Mouse (Mus musculus) forebrain, embryonic 14.5 days (tissue): Measurements from ENCODE around the gene Dpf3. TPM values are rescaled to one million over a fixed set of nuclear protein-coding genes. Genes with fewer than 3 reads are reported as not detected.

Experiments
- ATAC-seq: fragments of 200-750 bp; cut with Nextera tagmentation; 2 replicates; pipeline ENCODE4 v1.8.0; 2017; ENCODE audit warnings: mild to moderate bottlenecking, moderate library complexity
- DNase-seq: peaks from one replicate; pipeline ENCODE4 v3.0.0-alpha.2; 2015; ENCODE audit warnings: low spot score
- H3K27ac ChIP-seq: fragments of 300-500 bp; sonication (generic); 2 replicates; pipeline ENCODE4 v1.5.1; 2014; ENCODE audit warnings: low read depth, mild to moderate bottlenecking, control low read depth, low read length, moderate library complexity
- H3K27me3 ChIP-seq: fragments of 300-500 bp; sonication (generic); replicated peaks from 2 replicates; pipeline ENCODE4 v1.6.1; 2014; ENCODE audit warnings: low read length, control low read depth, mixed read lengths; ENCODE audit not compliant: control insufficient read depth, insufficient read depth
- H3K36me3 ChIP-seq: fragments of 300-500 bp; sonication (generic); 2 replicates; pipeline ENCODE4 v1.6.1; 2014; ENCODE audit warnings: low read length, control low read depth; ENCODE audit not compliant: control insufficient read depth, insufficient read depth
- H3K4me1 ChIP-seq: fragments of 300-500 bp; sonication (generic); 2 replicates; pipeline ENCODE4 v1.6.1; 2014; ENCODE audit warnings: antibody characterized with exemption, low read length, control low read depth; ENCODE audit not compliant: control insufficient read depth, insufficient read depth
- H3K4me2 ChIP-seq: fragments of 300-500 bp; sonication (generic); 2 replicates; pipeline ENCODE4 v1.6.1; 2014; ENCODE audit warnings: mild to moderate bottlenecking, control low read depth, low read length
- H3K4me3 ChIP-seq: fragments of 300-500 bp; sonication (generic); 2 replicates; pipeline ENCODE4 v1.5.1; 2014; ENCODE audit warnings: low read depth, low read length, control low read depth
- H3K9ac ChIP-seq: fragments of 300-500 bp; sonication (generic); 2 replicates; pipeline ENCODE4 v1.6.1; 2014; ENCODE audit warnings: mild to moderate bottlenecking, low read length, control low read depth, moderate library complexity
- H3K9me3 ChIP-seq: fragments of 300-500 bp; sonication (generic); replicated peaks from 2 replicates; pipeline ENCODE4 v1.6.1; 2016; ENCODE audit warnings: low read length, control low read depth, mixed read lengths; ENCODE audit not compliant: control insufficient read depth
- WGBS: fragments of 180-500 bp; shearing (Covaris S2); extraction: QIAGEN DNeasy Blood & Tissue Kit; methylation state at CpG from one replicate; pipeline ENCODE4 v1.1.7; 2014; 5-methylcytosine and 5-hydroxymethylcytosine counted together
- polyA plus RNA-seq: library from polyadenylated mRNA; unstranded; fragments of >200 nt; fragmentation: Nextera tagmentation; extraction: Ambion mirVana; gene quantifications from 2 replicates; pipeline ENCODE4 v1.2.1, GENCODE M21; 2014

The Dpf3 gene
- polyA plus RNA-seq, 1 experiment from 2014 or later = 7.8 TPM

DNA sequence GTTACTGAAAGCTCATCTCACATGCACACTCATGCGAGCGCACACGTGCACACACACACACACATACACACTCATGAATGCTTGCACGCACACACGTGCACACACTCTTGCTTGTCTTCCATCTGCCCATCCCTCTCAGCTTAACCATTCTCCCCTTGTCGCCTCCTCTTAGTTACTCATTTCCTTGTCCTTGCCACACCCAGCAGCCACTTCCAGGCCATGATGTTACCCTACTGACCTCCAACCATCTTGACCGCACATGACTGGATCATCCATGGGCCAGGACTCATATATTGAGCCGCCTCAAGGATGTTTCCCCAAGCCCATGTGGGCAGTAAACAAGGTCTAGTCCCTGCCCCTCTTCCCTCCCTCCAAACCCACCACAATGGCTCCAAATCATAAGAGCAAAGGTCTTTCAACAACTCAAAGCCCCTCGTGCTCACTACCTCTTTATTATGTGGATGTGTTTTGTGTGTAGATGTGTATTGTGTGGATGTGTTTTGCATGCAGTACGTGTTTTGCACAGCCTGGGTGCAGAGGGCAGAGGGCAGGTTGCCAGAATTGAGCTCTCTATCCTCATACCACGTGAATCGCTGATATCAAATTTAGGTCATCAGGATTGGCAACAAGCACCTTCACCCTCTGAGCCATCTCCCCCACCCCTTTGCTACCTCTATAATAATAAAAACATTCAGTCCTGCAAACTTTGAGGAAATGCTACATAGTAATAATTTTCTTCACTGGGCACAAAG, 82.0 kb downstream of the Dpf3 start:
- Histone ChIP-seq H3K36me3 (no peaks in the 10 kb centered on the region), H3K27me3 (no peaks in the 10 kb centered on the region), H3K4me1 (no peaks in the 10 kb centered on the region), H3K4me2 (no peak overlapping the region), H3K27ac (no peak overlapping the region), H3K9me3 (no peaks in the 10 kb centered on the region), H3K9ac (no peak overlapping the region), H3K4me3 (no peak overlapping the region)
- DNase-seq (no peak), ATAC-seq (no peak)
- 90% methylated on average over 12 of the region's 12 CpGs for WGBS

DNA sequence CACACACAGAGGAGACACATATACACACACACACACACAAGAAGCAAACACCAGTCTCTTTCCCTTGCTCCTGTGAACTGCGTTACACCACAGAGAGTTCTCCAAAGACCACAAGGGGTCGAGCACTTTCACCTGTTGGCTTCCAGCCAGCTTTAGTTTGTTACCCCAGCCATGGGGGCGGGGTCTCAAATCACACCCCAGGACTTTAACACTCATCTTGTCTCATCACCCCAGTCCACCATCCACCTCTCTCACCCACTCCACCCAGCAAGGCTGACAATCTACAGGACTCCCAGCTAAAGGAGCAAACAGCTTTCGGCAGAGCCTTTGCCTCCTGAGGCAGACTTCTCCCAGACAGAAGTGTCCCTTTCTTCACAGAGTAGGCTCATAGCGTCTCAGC, 85.2 kb downstream of the Dpf3 start:
- Histone ChIP-seq H3K27ac (no peak overlapping the region), H3K4me1 (no peaks in the 10 kb centered on the region), H3K9me3 (no peaks in the 10 kb centered on the region), H3K9ac (no peak overlapping the region), H3K4me3 (no peak overlapping the region), H3K4me2 (no peak overlapping the region), H3K36me3 (no peaks in the 10 kb centered on the region), H3K27me3 (no peaks in the 10 kb centered on the region)
- no peak for DNase-seq
- 71% methylated on average over 5 of the region's 5 CpGs for WGBS
- ATAC-seq = no peak

DNA sequence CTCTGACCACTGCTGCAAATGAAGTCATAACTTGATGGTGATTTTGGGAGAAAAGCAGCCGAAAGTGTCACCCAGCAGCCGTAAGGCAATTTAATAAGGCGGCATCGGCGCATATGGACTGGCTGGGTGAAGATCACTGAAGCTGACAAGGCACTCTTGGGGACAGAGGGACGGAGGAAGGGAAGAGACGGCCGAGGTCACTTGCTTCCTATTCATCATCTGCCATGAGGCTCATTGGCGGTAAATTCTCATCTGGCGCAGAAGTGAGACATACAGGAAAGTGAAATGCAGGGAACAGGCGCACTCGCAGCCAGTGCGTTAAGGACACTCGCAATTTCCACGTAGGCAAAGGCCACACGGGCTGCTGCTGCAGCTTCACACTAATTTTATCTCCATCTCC, 95.5 kb downstream of the Dpf3 start:
- DNase-seq (no peak), ATAC-seq (no peak)
- Histone ChIP-seq H3K27ac (no peak overlapping the region), H3K4me1 (no peaks in the 10 kb centered on the region), H3K4me3 (no peak overlapping the region), H3K9ac (no peak overlapping the region), H3K27me3 (no peaks in the 10 kb centered on the region), H3K4me2 (no peak overlapping the region), H3K36me3 (no peaks in the 10 kb centered on the region), H3K9me3 (no peaks in the 10 kb centered on the region)
- WGBS = 91% methylated on average over 16 of the region's 16 CpGs

DNA sequence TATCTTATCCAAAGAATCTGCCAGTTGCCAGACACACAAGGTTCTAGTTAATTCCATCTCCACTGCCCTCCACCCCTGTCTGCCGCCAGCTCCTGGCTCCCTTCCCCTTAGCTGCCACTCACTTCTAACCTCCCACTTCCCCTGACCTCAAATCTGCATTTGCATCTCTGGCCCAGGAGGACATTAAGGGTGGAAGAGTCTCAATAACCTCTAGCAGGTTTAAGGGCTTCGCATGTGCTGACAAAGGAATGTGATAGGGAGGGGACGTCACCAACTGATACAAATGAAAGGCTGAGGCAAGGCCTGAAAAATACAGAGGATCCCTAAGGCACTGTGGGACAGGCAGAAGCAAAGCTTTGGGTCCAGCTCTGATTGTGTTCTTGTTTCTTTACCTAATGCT, 100.0 kb downstream of the Dpf3 start:
- no peak for ATAC-seq
- Histone ChIP-seq H3K9me3 (no peaks in the 10 kb centered on the region), H3K4me1 (no peaks in the 10 kb centered on the region), H3K27ac (no peak overlapping the region), H3K27me3 (no peaks in the 10 kb centered on the region), H3K4me3 (no peak overlapping the region), H3K4me2 (no peak overlapping the region), H3K36me3 (no peaks in the 10 kb centered on the region), H3K9ac (no peak overlapping the region)
- DNase-seq = no peak
- WGBS = 55% methylated on average over 3 of the region's 3 CpGs

DNA sequence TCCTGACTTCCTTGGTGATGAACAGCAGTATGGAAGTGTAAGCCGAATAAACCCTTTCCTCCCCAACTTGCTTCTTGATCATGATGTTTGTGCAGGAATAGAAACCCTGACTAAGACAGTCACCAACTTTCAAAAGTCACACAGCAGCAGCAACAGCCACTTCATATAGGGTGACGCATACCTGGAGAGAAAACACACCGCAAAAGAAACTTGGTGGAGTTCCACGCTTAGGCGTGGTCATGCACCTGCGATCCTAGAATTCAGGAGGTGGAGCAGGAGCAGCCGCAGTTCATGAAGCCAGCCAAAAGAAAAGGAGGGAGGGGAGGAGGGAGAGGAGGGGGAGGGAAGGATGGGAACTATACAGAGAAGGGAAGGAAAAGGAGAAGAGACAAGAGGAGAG, 106.4 kb downstream of the Dpf3 start:
- H3K36me3 ChIP-seq = no peaks in the 10 kb centered on the region
- DNase-seq = no peak
- ATAC-seq = no peak

DNA sequence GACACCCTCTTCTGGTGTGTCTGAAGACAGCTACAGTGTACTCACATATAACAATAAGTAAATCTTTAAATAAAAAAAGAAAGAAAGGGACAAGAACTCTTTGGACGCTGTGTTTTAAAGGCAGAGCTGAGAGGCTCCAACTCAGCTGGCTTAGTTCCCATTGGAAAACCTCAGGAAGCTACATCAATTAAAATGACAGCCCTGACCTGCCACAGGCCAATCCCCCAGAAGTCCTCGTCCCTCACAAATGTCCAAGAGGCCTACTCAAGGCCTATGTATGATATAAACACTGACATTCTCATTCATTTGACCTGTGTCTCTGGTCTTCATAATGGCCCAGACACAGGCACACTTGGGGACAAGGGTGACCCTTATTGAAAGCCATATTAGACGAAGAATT, 107.5 kb downstream of the Dpf3 start:
- H3K27me3 ChIP-seq = no peaks in the 10 kb centered on the region
- no peaks in the 10 kb centered on the region for H3K9me3 ChIP-seq
- H3K4me3 ChIP-seq = no peak overlapping the region
- WGBS = 54% methylated on average over 3 of the region's 3 CpGs
- DNase-seq (no peak), ATAC-seq (no peak)
- no peaks in the 10 kb centered on the region for H3K36me3 ChIP-seq
- no peak overlapping the region for H3K4me2 ChIP-seq
- no peak overlapping the region for H3K27ac ChIP-seq
- H3K9ac ChIP-seq = no peak overlapping the region
- no peaks in the 10 kb centered on the region for H3K4me1 ChIP-seq

More for the DNA sequence above, 106.4 kb downstream of the Dpf3 start:
- H3K27ac ChIP-seq = no peak overlapping the region
- no peaks in the 10 kb centered on the region for H3K9me3 ChIP-seq
- no peak overlapping the region for H3K9ac ChIP-seq
- H3K4me1 ChIP-seq = no peaks in the 10 kb centered on the region
- 87% methylated on average over 6 of the region's 7 CpGs for WGBS
- H3K4me2 ChIP-seq = no peak overlapping the region
- no peak overlapping the region for H3K4me3 ChIP-seq
- no peaks in the 10 kb centered on the region for H3K27me3 ChIP-seq

DNA sequence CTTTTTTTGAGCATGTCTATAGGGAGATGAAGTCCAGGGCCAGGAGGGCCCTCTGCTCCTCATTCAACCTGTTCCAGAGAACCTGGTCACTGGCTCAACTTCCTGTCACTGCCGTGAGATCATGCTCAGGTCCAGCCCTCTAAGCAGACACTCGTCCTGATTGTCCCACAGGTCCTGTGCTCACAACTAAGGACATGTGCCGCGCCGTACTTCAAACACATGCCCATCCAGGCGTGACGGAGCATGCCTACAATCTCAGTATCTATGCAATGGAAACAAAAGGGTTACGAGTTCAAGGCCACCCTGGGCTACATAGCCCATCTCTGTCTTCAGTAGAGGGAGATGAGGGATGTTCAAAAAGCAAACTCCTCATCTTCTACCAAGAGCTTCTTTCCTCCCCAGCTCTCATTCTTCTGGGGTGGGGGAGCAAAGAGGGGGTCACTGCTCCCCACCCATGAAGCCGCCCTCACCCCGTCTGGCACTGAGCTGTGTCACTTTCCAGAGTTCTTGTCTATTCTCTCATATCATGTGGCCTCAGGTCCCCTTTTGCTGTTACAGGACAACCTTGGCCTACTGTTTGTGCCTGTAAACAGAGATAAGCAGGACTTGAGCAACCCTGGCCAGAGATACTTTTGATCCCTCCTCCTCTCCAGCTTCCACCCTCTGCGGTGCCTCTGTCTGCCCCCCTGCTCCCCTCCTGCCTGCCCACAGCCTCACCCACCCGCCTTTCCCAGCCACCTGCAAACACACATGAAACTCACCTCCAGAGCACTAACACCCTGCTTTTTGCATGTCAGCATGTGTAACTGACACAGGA, 112.3 kb downstream of the Dpf3 start:
- 90% methylated on average over 12 of the region's 12 CpGs for WGBS
- Histone ChIP-seq H3K9me3 (no peaks in the 10 kb centered on the region), H3K4me3 (no peak overlapping the region), H3K27ac (no peak overlapping the region), H3K4me2 (no peak overlapping the region), H3K36me3 (no peaks in the 10 kb centered on the region), H3K9ac (no peak overlapping the region), H3K4me1 (no peaks in the 10 kb centered on the region), H3K27me3 (no peaks in the 10 kb centered on the region)
- DNase-seq (no peak), ATAC-seq (no peak)

DNA sequence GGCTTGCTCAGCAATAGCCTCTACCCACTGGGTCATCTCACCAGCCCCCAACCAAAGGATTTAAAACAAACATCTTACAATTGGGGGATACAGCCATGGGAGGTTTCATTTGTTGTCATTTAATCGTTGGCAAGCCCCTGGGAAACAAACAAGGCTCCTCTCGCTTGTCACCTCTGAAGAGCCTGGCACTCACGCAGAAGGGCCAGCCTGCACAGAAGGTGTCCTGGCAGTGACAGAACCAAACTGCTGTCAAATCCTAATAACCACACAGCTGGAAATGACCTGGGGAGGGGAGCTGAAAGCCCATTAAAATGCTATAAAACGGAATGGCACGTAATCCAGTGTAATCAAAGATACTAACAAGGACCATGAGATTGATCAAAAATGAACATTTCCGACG, 114.4 kb downstream of the Dpf3 start:
- Histone ChIP-seq H3K27ac (no peak overlapping the region), H3K27me3 (no peaks in the 10 kb centered on the region), H3K4me1 (no peaks in the 10 kb centered on the region), H3K36me3 (no peaks in the 10 kb centered on the region), H3K4me3 (no peak overlapping the region), H3K9me3 (no peaks in the 10 kb centered on the region), H3K9ac (no peak overlapping the region), H3K4me2 (no peak overlapping the region)
- ATAC-seq = no peak
- peak; percentile 27 for DNase-seq
- 66% methylated on average over 7 of the region's 7 CpGs for WGBS

DNA sequence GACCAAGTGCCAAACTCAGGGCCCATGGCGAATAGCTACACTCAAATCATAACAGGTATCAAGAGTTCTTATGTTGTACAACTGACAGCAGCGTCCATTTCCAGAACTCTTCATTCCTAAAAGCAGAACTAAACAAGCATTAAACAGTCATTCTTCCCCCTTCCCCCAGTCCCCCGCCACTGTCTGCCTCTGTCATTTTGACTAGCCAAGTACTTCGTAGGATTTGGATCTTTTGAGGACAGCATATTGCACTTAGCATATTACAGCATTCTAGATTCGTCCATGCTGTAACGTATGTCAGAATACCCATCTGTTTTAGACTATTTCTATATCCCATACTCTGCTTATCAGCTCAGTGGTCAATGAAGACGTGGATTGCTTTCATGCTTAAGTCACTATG, 115.2 kb downstream of the Dpf3 start:
- no peak overlapping the region for H3K27ac ChIP-seq
- H3K9me3 ChIP-seq = no peaks in the 10 kb centered on the region
- no peak for DNase-seq
- H3K36me3 ChIP-seq = no peaks in the 10 kb centered on the region
- 90% methylated on average over 7 of the region's 7 CpGs for WGBS
- H3K9ac ChIP-seq = no peak overlapping the region
- H3K27me3 ChIP-seq = no peaks in the 10 kb centered on the region
- H3K4me2 ChIP-seq = no peak overlapping the region
- no peak for ATAC-seq
- H3K4me1 ChIP-seq = no peaks in the 10 kb centered on the region
- no peak overlapping the region for H3K4me3 ChIP-seq
